Mouse (Mus musculus): ENCODE results near the gene Nr4a1. TPM values are rescaled to one million over a fixed set of nuclear protein-coding genes. Genes with fewer than 3 reads are reported as not detected.

The Nr4a1 gene
- polyA plus RNA-seq, 1 experiment from 2014 or later = 9.5 TPM

DNA sequence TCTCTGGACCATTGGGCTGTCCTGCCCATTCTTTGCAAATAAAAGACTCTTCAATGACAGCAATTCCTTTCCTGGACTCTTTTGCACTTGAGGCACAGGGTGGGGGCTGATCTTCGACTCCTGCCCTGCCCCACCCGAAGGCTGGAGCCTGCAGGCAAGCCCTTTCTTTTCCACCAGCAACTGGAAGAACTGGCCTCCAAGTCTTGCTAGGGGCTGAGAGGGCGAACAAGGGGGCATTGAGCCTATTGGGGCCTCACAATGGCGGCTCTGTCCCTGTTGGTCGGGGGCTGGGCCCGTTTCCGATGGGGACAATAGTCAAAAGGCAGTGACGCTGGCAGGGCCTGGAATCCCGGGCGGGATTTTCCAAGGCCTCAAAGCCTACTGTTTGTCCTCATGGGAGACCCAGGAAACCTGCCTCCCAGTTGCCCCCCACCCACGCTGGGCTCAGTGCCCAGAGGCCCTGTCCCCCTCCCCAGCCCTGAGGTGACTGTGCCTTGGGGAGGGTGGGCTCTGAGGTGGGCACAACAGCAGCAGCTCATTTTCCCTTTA, 23.4 kb downstream of the Nr4a1 start:
- Histone ChIP-seq H3K36me3 (peaks cover 21% of the 10 kb centered on the region), H3K4me2 (no peak overlapping the region), H3K27me3 (no peaks in the 10 kb centered on the region), H3K9ac (no peak overlapping the region), H3K9me3 (no peaks in the 10 kb centered on the region), H3K27ac (peak overlapping the region; percentile 44), H3K4me3 (no peak overlapping the region), H3K4me1 (peaks cover 17% of the 10 kb centered on the region)
- 25% methylated on average over 11 of the region's 11 CpGs for WGBS
- ATAC-seq (ENCODE audit: insufficient number of reproducible peaks, insufficient read depth, low FRiP score, low TSS enrichment, low read depth) = no peak

DNA sequence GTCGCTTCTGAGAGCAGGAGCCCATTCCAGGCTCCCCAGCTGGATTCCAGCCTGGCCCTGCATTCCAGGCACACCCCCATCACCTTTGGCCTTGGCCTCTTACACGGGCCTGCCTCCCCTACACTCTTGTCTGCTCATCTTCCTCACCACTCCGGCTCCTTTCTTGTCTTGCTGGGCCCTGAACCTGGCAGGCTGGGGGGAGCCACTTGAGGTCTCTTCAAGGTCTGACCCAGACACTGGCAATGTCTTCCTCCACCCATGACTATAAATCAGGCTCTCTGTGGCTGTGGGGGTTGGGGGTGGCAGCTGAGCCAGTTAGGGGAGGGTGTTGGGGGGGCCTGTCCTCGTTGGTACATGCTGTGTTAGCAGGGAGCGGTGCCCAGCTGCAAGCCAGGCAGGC, 24.5 kb downstream of the Nr4a1 start:
- H3K27me3 ChIP-seq = no peaks in the 10 kb centered on the region
- H3K9ac ChIP-seq = peak overlapping the region; percentile 40
- no peak for ATAC-seq (ENCODE audit: insufficient number of reproducible peaks, insufficient read depth, low FRiP score, low TSS enrichment, low read depth)
- H3K4me3 ChIP-seq = no peak overlapping the region
- no peaks in the 10 kb centered on the region for H3K9me3 ChIP-seq
- H3K27ac ChIP-seq = peak overlapping the region; percentile 44; the same call in 1 of the 2 replicates
- 37% methylated on average over 5 of the region's 5 CpGs for WGBS
- peaks cover 9% of the 10 kb centered on the region for H3K36me3 ChIP-seq
- H3K4me2 ChIP-seq = no peak overlapping the region
- H3K4me1 ChIP-seq = peaks cover 17% of the 10 kb centered on the region

GRCm38 (mm10) chr15:101279430-101279999, 25.4 kb downstream of the Nr4a1 start:
- Histone ChIP-seq H3K4me1 (peaks cover 17% of the 10 kb centered on the region), H3K27ac (peak overlapping the region; percentile 16; the same call in 1 of the 2 replicates), H3K9ac (no peak overlapping the region; the same call in 1 of the 2 replicates), H3K9me3 (no peaks in the 10 kb centered on the region), H3K36me3 (no peaks in the 10 kb centered on the region), H3K4me3 (no peak overlapping the region), H3K4me2 (no peak overlapping the region), H3K27me3 (no peaks in the 10 kb centered on the region)
- WGBS = 60% methylated on average over 12 of the region's 12 CpGs
- no peak for ATAC-seq (ENCODE audit: insufficient number of reproducible peaks, insufficient read depth, low FRiP score, low TSS enrichment, low read depth)

- no peak for ATAC-seq (ENCODE audit: insufficient number of reproducible peaks, insufficient read depth, low FRiP score, low TSS enrichment, low read depth)
- H3K27ac ChIP-seq = no peak overlapping the region
- no peak overlapping the region for H3K4me3 ChIP-seq
- peaks cover 15% of the 10 kb centered on the region for H3K36me3 ChIP-seq
- H3K27me3 ChIP-seq = no peaks in the 10 kb centered on the region
- no peak overlapping the region for H3K4me2 ChIP-seq
- peaks cover 30% of the 10 kb centered on the region for H3K4me1 ChIP-seq
- H3K9ac ChIP-seq = no peak overlapping the region
- H3K9me3 ChIP-seq = no peaks in the 10 kb centered on the region
- 75% methylated on average over 5 of the region's 5 CpGs for WGBS
Observed at GRCm38 (mm10) chr15:101282471-101282870, 28.4 kb downstream of the Nr4a1 start.

DNA sequence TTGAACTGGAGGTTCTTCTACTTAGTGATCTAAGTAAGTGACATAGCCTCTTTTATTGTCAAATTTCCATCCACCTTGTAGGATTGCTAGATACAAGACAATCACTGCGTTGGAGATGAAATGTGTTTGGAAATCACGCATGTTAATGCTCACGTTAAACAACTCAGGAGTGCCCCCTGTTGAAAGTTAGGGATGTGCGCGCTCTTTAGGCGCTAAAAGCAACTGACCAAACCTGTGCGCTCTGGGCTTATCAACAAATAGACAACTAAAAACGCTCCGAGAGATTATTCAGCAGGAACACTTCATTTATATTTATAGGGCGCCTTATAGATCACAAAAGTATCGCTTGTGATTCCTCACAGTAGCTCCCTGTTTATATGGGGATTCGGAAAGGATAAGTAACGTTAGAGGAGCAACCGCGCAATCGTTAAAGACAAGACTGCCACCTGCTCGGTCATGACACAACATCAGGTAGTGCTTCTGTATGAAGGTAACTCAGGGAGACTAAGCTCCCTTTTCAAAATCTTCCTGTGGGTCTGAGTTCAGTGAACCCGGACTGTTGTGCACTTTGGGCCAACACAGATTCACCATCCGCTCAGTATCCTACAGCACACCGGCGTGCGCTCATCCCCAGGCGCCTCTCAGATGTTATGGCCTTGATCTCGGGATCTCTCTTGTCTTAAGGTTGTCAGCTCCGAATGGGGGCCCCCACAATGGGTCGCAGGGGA, 29.3 kb downstream of the Nr4a1 start:
- no peaks in the 10 kb centered on the region for H3K9me3 ChIP-seq
- H3K36me3 ChIP-seq = peaks cover 24% of the 10 kb centered on the region
- H3K4me3 ChIP-seq = peak overlapping the region; percentile 90
- H3K27me3 ChIP-seq = no peaks in the 10 kb centered on the region
- H3K27ac ChIP-seq = peak overlapping the region; percentile 86; the same call in 1 of the 2 replicates
- 1% methylated on average over 26 of the region's 26 CpGs for WGBS
- H3K4me2 ChIP-seq = peak overlapping the region; percentile 92
- ATAC-seq (ENCODE audit: insufficient number of reproducible peaks, insufficient read depth, low FRiP score, low TSS enrichment, low read depth) = peak; percentile 40; the same call in 1 of the 2 replicates
- peaks cover 23% of the 10 kb centered on the region for H3K4me1 ChIP-seq
- H3K9ac ChIP-seq = peak overlapping the region; percentile 89

- Histone ChIP-seq H3K27me3 (no peaks in the 10 kb centered on the region), H3K27ac (peak within 1 kb of the TSS; percentile 86), H3K9me3 (no peaks in the 10 kb centered on the region), H3K4me1 (peaks cover 16% of the 10 kb centered on the region), H3K9ac (peak within 1 kb of the TSS; percentile 89), H3K4me3 (peak within 1 kb of the TSS; percentile 90), H3K4me2 (peak within 1 kb of the TSS; percentile 92), H3K36me3 (peaks cover 31% of the 10 kb centered on the region)
- under 1% methylated on average over 61 of the region's 61 CpGs for WGBS
- peak; percentile 83 for ATAC-seq (ENCODE audit: insufficient number of reproducible peaks, insufficient read depth, low FRiP score, low TSS enrichment, low read depth)
Observed at GRCm38 (mm10) chr15:101283911-101284750, 30.1 kb downstream of the Nr4a1 start, which contains the start of gene Atg101. Gene Atg101, plus strand, starts transcription at chr15:101284272.

- no peaks in the 10 kb centered on the region for H3K9me3 ChIP-seq
- H3K4me2 ChIP-seq = no peak overlapping the region
- no peak overlapping the region for H3K4me3 ChIP-seq
- H3K27me3 ChIP-seq = no peaks in the 10 kb centered on the region
- 66% methylated on average over 9 of the region's 9 CpGs for WGBS
- ATAC-seq (ENCODE audit: insufficient number of reproducible peaks, insufficient read depth, low FRiP score, low TSS enrichment, low read depth) = no peak
- no peak overlapping the region for H3K9ac ChIP-seq
- peaks cover 16% of the 10 kb centered on the region for H3K4me1 ChIP-seq
- H3K36me3 ChIP-seq = peaks cover 53% of the 10 kb centered on the region
- no peak overlapping the region for H3K27ac ChIP-seq
Observed at GRCm38 (mm10) chr15:101286129-101286770, 32.2 kb downstream of the Nr4a1 start.

- Histone ChIP-seq H3K9me3 (no peaks in the 10 kb centered on the region), H3K9ac (no peak overlapping the region), H3K27me3 (no peaks in the 10 kb centered on the region), H3K36me3 (peaks cover 64% of the 10 kb centered on the region), H3K27ac (no peak overlapping the region), H3K4me1 (peaks cover 16% of the 10 kb centered on the region), H3K4me3 (no peak overlapping the region), H3K4me2 (no peak overlapping the region)
- ATAC-seq (ENCODE audit: insufficient number of reproducible peaks, insufficient read depth, low FRiP score, low TSS enrichment, low read depth) = no peak
- WGBS = 90% methylated on average over 6 of the region's 6 CpGs
Observed at GRCm38 (mm10) chr15:101287361-101287760, 33.3 kb downstream of the Nr4a1 start.

GRCm38 (mm10) chr15:101290354-101290753, 36.3 kb downstream of the Nr4a1 start:
- WGBS = 94% methylated on average over 15 of the region's 15 CpGs

DNA sequence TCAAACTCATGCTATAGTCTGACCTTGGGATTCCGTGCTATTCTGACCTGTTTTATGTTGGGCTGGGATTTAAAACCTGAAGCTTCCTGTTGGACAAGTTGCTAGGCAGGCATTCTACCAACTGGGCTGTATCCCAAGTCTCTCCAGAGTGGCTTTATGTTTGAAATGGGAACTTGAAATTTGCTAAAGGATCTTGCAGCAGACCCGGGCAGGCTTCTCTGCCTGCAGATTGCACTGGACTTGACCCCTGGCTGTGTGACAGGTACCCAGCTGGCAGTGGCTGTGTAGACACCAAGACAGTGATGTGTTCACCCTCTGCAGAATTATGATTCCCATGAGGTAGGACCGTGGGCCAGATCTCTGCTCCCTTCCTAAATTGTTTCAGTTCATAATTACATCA, 37.9 kb downstream of the Nr4a1 start:
- Histone ChIP-seq H3K4me2 (no peak overlapping the region), H3K9ac (no peak overlapping the region), H3K4me1 (peaks cover 24% of the 10 kb centered on the region), H3K27me3 (no peaks in the 10 kb centered on the region), H3K27ac (no peak overlapping the region), H3K4me3 (no peak overlapping the region), H3K36me3 (peaks cover 55% of the 10 kb centered on the region), H3K9me3 (no peaks in the 10 kb centered on the region)
- no peak for ATAC-seq (ENCODE audit: insufficient number of reproducible peaks, insufficient read depth, low FRiP score, low TSS enrichment, low read depth)
- 89% methylated on average over 3 of the region's 3 CpGs for WGBS

More at GRCm38 (mm10) chr15:101290354-101290753, 36.3 kb downstream of the Nr4a1 start:
- ATAC-seq (ENCODE audit: insufficient number of reproducible peaks, insufficient read depth, low FRiP score, low TSS enrichment, low read depth) = no peak
- Histone ChIP-seq H3K4me1 (peaks cover 31% of the 10 kb centered on the region), H3K27ac (no peak overlapping the region), H3K4me3 (no peak overlapping the region), H3K9me3 (no peaks in the 10 kb centered on the region), H3K27me3 (no peaks in the 10 kb centered on the region), H3K4me2 (no peak overlapping the region), H3K36me3 (peaks cover 66% of the 10 kb centered on the region), H3K9ac (no peak overlapping the region)

All from embryonic facial prominence, embryonic 13.5 days (tissue).